Mouse (Mus musculus) hindbrain, embryonic 15.5 days (tissue): ENCODE results near the gene Lman1l. TPM values are rescaled to one million over a fixed set of nuclear protein-coding genes. Genes with fewer than 3 reads are reported as not detected.

ENCODE experiments used
- ATAC-seq: fragments of 200-750 bp; cut with Nextera tagmentation; 2 replicates; pipeline ENCODE4 v1.8.0; 2017; ENCODE audit warnings: low read depth, moderate number of reproducible peaks, moderate TSS enrichment; ENCODE audit not compliant: low FRiP score
- H3K27ac ChIP-seq: fragments of 300-500 bp; sonication (generic); replicated peaks from 2 replicates; pipeline ENCODE4 v1.5.1; 2015; ENCODE audit warnings: mild to moderate bottlenecking, inconsistent platforms
- H3K27me3 ChIP-seq: fragments of 300-500 bp; sonication (generic); 2 replicates; pipeline ENCODE4 v1.6.1; 2015; ENCODE audit warnings: control low read depth, inconsistent platforms
- H3K36me3 ChIP-seq: fragments of 300-500 bp; sonication (generic); 2 replicates; pipeline ENCODE4 v1.6.1; 2015; ENCODE audit warnings: control low read depth, inconsistent platforms
- H3K4me1 ChIP-seq: fragments of 300-500 bp; sonication (generic); replicated peaks from 2 replicates; pipeline ENCODE4 v1.6.1; 2015; ENCODE audit warnings: control low read depth, inconsistent platforms
- H3K4me2 ChIP-seq: fragments of 300-500 bp; sonication (generic); 2 replicates; pipeline ENCODE4 v1.6.1; 2015; ENCODE audit warnings: moderate library complexity, mild to moderate bottlenecking, inconsistent platforms
- H3K4me3 ChIP-seq: fragments of 300-500 bp; sonication (generic); 2 replicates; pipeline ENCODE4 v1.5.1; 2015; ENCODE audit warnings: mild to moderate bottlenecking, inconsistent platforms
- H3K9ac ChIP-seq: fragments of 300-500 bp; sonication (generic); 2 replicates; pipeline ENCODE4 v1.6.1; 2015; ENCODE audit warnings: inconsistent platforms
- H3K9me3 ChIP-seq: fragments of 300-500 bp; sonication (generic); 2 replicates; pipeline ENCODE4 v1.6.1; 2016; ENCODE audit warnings: control low read depth, inconsistent platforms
- WGBS: fragments of 180-500 bp; shearing (Covaris S2); methylation state at CpG from one replicate; pipeline ENCODE4 v1.1.7; 2015; 5-methylcytosine and 5-hydroxymethylcytosine counted together
- polyA plus RNA-seq: library from polyadenylated mRNA; unstranded; fragments of >200 nt; fragmentation: Nextera tagmentation; extraction: Ambion mirVana; gene quantifications from 2 replicates; pipeline ENCODE4 v1.2.1, GENCODE M21; 2015

Gene Lman1l
- polyA plus RNA-seq, 1 experiment from 2014 or later, result not detected

DNA sequence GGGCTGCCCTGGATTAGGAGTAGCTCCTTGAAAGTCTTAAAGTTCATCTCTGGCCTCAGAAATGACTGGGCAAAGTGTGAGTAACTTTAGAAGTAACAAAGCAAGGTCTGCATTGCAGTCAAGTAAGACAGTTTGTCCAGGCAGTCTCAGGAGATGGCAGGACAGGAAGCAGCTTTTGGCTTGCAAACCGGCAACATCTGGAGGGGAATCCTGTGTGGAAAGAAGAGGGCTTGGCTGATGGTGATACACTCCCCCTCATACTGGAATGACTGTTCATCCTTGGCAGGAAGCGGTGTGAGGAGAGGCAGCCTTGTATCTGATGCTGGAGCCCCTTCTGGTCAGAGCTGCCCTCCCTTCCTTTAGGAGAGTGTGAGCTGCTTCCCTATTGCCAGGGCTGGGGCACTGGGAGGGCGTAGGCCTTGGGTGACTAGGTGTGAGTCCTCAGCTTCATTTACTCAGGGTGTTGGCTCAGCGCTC lies 57.6 kb downstream of the Lman1l start:
- Histone ChIP-seq H3K4me2 (no peak overlapping the region), H3K4me3 (no peak overlapping the region), H3K27me3 (no peaks in the 10 kb centered on the region), H3K27ac (no peak overlapping the region), H3K9ac (no peak overlapping the region), H3K4me1 (peaks cover 47% of the 10 kb centered on the region), H3K9me3 (no peaks in the 10 kb centered on the region), H3K36me3 (no peaks in the 10 kb centered on the region)
- WGBS, result 84% methylated on average over 4 of the region's 4 CpGs
- no peak for ATAC-seq

DNA sequence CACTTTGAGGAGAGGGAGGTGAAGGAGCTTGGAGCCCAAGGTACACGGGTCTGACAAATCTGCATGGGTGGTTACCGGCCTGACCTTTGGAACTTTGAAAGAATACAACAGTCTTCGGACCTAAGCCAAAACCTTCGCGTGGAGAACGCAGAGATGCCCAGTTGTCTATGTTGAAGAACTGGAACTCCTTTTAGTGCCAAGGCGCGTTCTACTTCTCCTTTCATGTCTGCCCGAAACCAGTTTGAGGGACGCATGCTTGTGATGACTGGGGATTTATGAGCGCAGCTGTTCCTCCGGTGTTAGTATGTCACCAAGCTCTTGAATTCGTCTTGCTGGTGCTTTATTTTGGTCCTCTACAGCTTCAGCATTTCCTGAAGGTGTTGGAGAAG lies 58.9 kb downstream of the Lman1l start:
- Histone ChIP-seq H3K9me3 (no peaks in the 10 kb centered on the region), H3K36me3 (no peaks in the 10 kb centered on the region), H3K27me3 (no peaks in the 10 kb centered on the region), H3K4me1 (peaks cover 45% of the 10 kb centered on the region), H3K4me3 (peak overlapping the region; percentile 75), H3K27ac (no peak overlapping the region), H3K9ac (no peak overlapping the region; the same call in 1 of the 2 replicates), H3K4me2 (peak overlapping the region; percentile 84)
- 82% methylated on average over 13 of the region's 13 CpGs for WGBS
- ATAC-seq, result no peak

DNA sequence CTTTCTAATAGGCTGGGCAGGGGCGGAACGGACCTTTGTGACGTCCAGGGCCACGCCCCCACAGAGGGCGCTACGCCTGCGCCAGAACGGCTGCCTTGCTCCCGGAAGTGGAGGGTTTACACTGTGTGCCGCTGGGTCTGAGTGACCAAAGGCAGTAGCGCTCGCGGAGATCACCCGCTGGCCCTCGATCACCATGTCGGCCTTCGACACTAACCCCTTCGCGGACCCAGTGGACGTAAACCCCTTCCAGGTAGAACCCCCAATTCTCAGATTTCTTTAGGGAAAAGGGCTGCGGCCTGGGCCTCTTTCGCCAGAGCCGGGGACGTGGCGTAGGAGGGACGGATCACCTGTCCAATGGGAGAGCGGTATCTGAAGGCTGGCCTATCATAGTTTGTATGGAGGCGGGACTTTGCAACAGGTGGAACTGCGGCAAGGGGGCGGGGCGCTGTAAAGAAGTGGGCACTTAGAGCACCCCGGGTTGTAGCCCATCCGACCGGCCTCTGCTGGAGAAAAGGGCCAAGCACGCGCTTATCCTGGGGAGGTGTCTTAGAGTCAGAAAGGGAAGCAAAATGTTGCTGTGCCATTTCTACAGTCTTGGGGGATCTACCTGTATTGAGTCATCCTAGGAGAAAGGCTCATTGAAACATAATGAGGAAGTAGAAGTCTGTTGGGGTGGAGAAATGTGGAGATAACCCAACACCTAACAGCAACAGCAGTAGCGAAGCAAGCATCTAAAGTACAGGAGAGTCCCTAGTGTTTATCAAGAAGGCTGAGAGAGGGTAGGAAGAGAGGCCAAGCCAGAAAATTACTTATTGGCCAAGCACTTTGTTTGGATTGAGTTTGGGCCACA lies 59.5 kb downstream of the Lman1l start, which contains the start of gene Scamp2:
Gene Scamp2 (plus strand): TSS at position 83 of the 850 bp plus-strand sequence.
- peak; percentile 100 for ATAC-seq
- H3K4me3 ChIP-seq, result peak within 1 kb of the TSS; percentile 75

DNA sequence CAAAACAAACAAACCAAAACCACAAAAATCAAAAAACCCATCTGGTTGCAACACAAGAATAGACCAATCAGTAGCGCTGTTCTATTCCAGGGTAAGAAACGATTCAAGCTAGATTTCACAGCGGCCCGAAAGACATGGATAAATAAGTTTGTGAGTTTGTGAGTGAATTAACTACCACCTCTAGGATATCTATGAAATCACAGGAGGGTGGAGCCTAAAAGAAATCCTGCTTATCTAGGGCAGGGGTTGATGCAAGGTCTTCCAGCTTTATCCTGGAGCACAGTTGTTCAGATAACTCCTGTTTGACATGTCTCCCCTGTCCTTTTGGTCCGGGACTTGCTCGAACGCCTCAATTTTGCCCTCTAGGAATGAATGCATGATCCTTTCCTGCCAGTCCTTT lies 60.3 kb downstream of the Lman1l start:
- no peak for ATAC-seq
- H3K9ac ChIP-seq, result peak overlapping the region; percentile 64
- H3K4me1 ChIP-seq, result peaks cover 31% of the 10 kb centered on the region
- no peaks in the 10 kb centered on the region for H3K27me3 ChIP-seq
- H3K4me3 ChIP-seq, result peak overlapping the region; percentile 75
- no peaks in the 10 kb centered on the region for H3K9me3 ChIP-seq
- no peaks in the 10 kb centered on the region for H3K36me3 ChIP-seq
- H3K27ac ChIP-seq, result peak overlapping the region; percentile 88
- whole genome bisulfite sequencing, result 22% methylated on average over 7 of the region's 7 CpGs
- H3K4me2 ChIP-seq, result peak overlapping the region; percentile 84

More for the DNA sequence above, 59.5 kb downstream of the Lman1l start, which contains the start of gene Scamp2:
- 1% methylated on average over 37 of the region's 37 CpGs for WGBS
- Histone ChIP-seq H3K9me3 (no peaks in the 10 kb centered on the region), H3K4me1 (peaks cover 39% of the 10 kb centered on the region), H3K36me3 (no peaks in the 10 kb centered on the region), H3K27ac (peak within 1 kb of the TSS; percentile 88), H3K9ac (peak within 1 kb of the TSS; percentile 64), H3K4me2 (peak within 1 kb of the TSS; percentile 84), H3K27me3 (no peaks in the 10 kb centered on the region)

DNA sequence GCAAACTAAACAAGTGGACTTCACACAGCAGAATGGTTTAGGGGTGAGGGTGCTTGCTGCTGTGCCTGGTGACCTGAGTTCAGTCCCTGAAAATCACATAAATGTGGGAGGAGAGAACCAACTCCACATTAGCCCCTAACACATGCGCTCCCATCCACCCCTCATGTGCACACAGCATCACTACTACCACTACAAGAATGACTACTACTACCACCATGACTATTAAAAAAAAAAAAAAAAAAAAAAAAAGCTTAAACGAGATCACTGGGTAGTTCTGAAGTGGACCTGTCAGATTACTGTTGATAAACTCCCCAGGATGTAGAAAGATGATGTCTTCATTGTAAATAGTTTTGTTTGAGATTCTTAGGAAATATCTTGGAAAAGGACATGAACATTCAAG lies 61.0 kb downstream of the Lman1l start:
- ATAC-seq, result no peak
- Histone ChIP-seq H3K4me3 (no peak overlapping the region), H3K4me1 (peaks cover 30% of the 10 kb centered on the region), H3K4me2 (no peak overlapping the region), H3K9ac (no peak overlapping the region), H3K36me3 (no peaks in the 10 kb centered on the region), H3K9me3 (no peaks in the 10 kb centered on the region), H3K27me3 (no peaks in the 10 kb centered on the region), H3K27ac (no peak overlapping the region)
- 89% methylated on average over 2 of the region's 2 CpGs for WGBS

DNA sequence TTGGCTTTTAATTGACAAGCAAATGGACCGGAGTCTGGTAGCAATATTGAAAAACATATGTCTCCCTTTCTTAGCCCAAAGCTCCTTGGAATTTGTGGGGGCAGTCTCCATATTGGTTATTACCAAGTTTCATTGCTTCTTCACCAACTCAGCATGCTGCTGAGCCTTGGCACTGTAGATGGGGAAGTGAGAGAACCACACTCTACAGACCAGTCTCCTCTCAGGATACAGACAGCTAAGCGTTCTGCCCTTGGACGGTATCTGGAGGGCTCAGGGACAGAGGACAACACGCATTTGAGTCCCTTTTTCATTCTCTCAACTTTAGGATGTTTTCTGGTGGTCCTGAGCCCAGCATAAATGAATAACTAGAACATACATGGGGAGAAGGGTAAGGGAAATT lies 61.9 kb downstream of the Lman1l start:
- Histone ChIP-seq H3K27me3 (no peaks in the 10 kb centered on the region), H3K36me3 (no peaks in the 10 kb centered on the region), H3K4me1 (peaks cover 27% of the 10 kb centered on the region), H3K4me2 (no peak overlapping the region), H3K4me3 (no peak overlapping the region), H3K9ac (no peak overlapping the region), H3K9me3 (no peaks in the 10 kb centered on the region), H3K27ac (no peak overlapping the region)
- no peak for ATAC-seq
- WGBS, result 87% methylated on average over 4 of the region's 4 CpGs

DNA sequence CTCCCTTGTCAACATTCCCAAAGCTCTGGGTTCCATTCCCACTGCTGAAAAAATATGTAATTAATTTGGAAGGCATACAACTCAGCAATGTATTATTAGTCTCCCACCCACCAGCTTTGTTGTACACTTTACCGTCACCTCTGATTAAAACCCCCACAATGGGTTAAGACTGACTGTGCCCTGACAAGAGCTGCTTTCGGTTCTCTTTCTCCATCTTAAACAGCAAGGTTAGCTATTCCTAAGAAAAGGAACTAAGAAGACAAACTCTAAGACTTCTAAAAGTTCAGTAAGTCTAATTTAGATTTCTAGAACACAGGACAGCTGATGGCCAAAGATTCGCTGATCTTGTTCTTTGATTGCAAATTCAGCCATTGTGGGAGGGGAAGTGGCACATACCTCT lies 63.4 kb downstream of the Lman1l start:
- Histone ChIP-seq H3K4me3 (no peak overlapping the region), H3K27me3 (no peaks in the 10 kb centered on the region), H3K27ac (no peak overlapping the region), H3K4me2 (no peak overlapping the region), H3K36me3 (no peaks in the 10 kb centered on the region), H3K9ac (no peak overlapping the region), H3K4me1 (peaks cover 21% of the 10 kb centered on the region), H3K9me3 (no peaks in the 10 kb centered on the region)
- 81% methylated on average over 3 of the region's 3 CpGs for WGBS
- ATAC-seq, result no peak

Other genes with a start within 250 kb of the Lman1l start
- 20.3 and 21.3 TPM in 2 replicates for gene Ppcdc, start 180.7 kb downstream of the Lman1l start, polyA plus RNA-seq
- gene Scamp5, start 152.7 kb downstream of the Lman1l start, polyA plus RNA-seq, result 134 and 139 TPM in 2 replicates
- 17.7 and 18.0 TPM in 2 replicates for gene Rpp25, start 116.7 kb downstream of the Lman1l start, polyA plus RNA-seq
- gene Cox5a, start 99.5 kb downstream of the Lman1l start, polyA plus RNA-seq, result 894 and 915 TPM in 2 replicates
- 25.0 TPM in 2 replicates for gene Fam219b, start 83.2 kb downstream of the Lman1l start, polyA plus RNA-seq
- 74.7 and 75.9 TPM in 2 replicates for gene Mpi, start 68.0 kb downstream of the Lman1l start, polyA plus RNA-seq
- 48.6 and 48.9 TPM in 2 replicates for gene Scamp2, start 59.8 kb downstream of the Lman1l start, polyA plus RNA-seq
- 30.9 and 34.6 TPM in 2 replicates for gene Ulk3, start 31.3 kb downstream of the Lman1l start, polyA plus RNA-seq
- 0.19 and 1.3 TPM in 2 replicates for gene Cplx3, start 14.5 kb downstream of the Lman1l start, polyA plus RNA-seq
- gene Csk, start 32.9 kb upstream of the Lman1l start, polyA plus RNA-seq, result 36.6 and 44.5 TPM in 2 replicates
- not detected in 2 replicates for gene Cyp1a2, start 62.9 kb upstream of the Lman1l start, polyA plus RNA-seq
- 0.05 and 0.19 TPM in 2 replicates for gene Cyp1a1, start 67.2 kb upstream of the Lman1l start, polyA plus RNA-seq
- 30.8 and 31.0 TPM in 2 replicates for gene Edc3, start 87.8 kb upstream of the Lman1l start, polyA plus RNA-seq
- 65.5 and 67.0 TPM in 2 replicates for gene Clk3, start 145.1 kb upstream of the Lman1l start, polyA plus RNA-seq
- gene Arid3b, start 216.0 kb upstream of the Lman1l start, polyA plus RNA-seq, result 7.7 and 8.5 TPM in 2 replicates